Mouse (Mus musculus): ENCODE measurements around the gene Vmn1r227.

Vmn1r227 gene

GRCm38 (mm10) chr17:20729543-20729942, at the start of gene Vmn1r227:
TSS of gene Vmn1r227 (plus strand) at chr17:20729843.
- DNase-seq (ENCODE audit: low read depth, low spot score) = no peak

DNA sequence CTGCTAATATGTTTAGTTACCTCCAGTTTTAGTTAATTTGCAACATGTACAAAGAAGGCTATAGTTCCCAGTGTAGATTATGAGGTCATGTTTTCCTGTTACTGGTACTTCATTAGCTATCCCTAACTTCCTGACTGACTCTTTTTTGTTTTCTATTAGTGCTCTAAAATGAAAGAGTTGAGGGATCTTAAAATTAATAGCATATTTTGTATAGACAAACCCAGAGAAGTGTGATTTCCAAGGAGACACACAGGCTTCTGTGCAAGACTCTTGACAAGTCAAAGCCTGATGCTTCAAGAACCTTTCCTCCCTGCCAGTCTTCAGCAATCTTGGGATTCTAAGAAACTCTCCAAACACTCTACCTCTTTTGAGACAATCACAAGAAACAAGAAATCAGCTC, 47.1 kb upstream of the Vmn1r227 start, which contains the start of gene Vmn1r226:
TSS of gene Vmn1r226 (plus strand) at position 301 of the 400 bp plus-strand sequence.
- no peak for DNase-seq (ENCODE audit: low read depth, low spot score)

- no peak for DNase-seq (ENCODE audit: low read depth, low spot score)
These were observed 56.4 kb downstream of the Vmn1r227 start, which contains the start of gene Vmn1r228 for GRCm38 (mm10) chr17:20786057-20786456. TSS of gene Vmn1r228 (minus strand) at chr17:20786157.
